Mouse (Mus musculus) spleen, embryonic (tissue): ENCODE results near the gene Selenow.

Source experiments
- CTCF ChIA-PET: fragments of 350-600 bp; sonication (Branson Sonifier 250); formaldehyde crosslinking; loops from one replicate; lab custom pipeline; 2022; lab: Charles Lee

The Selenow gene

GRCm38 (mm10) chr7:15922220-15922773, at the start of gene Selenow:
Gene Selenow (minus strand): TSS chr7:15922402.
- CTCF ChIA-PET = no interaction called here

GRCm38 (mm10) chr7:15969674-15970073, 47.5 kb upstream of the Selenow start:
- CTCF ChIA-PET = no interaction called here

GRCm38 (mm10) chr7:15968322-15968721, 46.1 kb upstream of the Selenow start:
- CTCF ChIA-PET = interaction anchor here (0.7 kb wide), 1 partner anchor 25 kb away, joined by 6 read pairs; no protein-coding TSS in a partner anchor

- CTCF ChIA-PET = interaction anchor here (0.6 to 1.7 kb wide), 2 partner anchors 15 to 40 kb away, joined by 4 to 6 read pairs; no protein-coding TSS in a partner anchor
Measured at GRCm38 (mm10) chr7:15967312-15967711, 45.1 kb upstream of the Selenow start, which contains the start of gene Ehd2. Gene Ehd2 (minus strand): TSS chr7:15967567.

- CTCF ChIA-PET = interaction anchor here (0.6 to 2.3 kb wide), 3 partner anchors 8 to 40 kb away, joined by 6 to 9 read pairs (median 6); no protein-coding TSS in a partner anchor
Measured at GRCm38 (mm10) chr7:15966489-15966888, 44.3 kb upstream of the Selenow start.

- CTCF ChIA-PET = interaction anchor here (0.6 to 2.3 kb wide), 4 partner anchors 11 to 34 kb away, joined by 3 to 9 read pairs (median 3); no protein-coding TSS in a partner anchor
Measured at GRCm38 (mm10) chr7:15963798-15964652, 41.8 kb upstream of the Selenow start.

- CTCF ChIA-PET = interaction anchor here (0.5 to 1.3 kb wide), 3 partner anchors 12 to 325 kb away, joined by 3 to 11 read pairs (median 3); no protein-coding TSS in a partner anchor
Measured at GRCm38 (mm10) chr7:15962311-15963288, 40.4 kb upstream of the Selenow start.

- CTCF ChIA-PET = no interaction called here
Measured at GRCm38 (mm10) chr7:15961798-15962197, 39.6 kb upstream of the Selenow start.

GRCm38 (mm10) chr7:15961239-15961638, 39.0 kb upstream of the Selenow start:
- CTCF ChIA-PET = no interaction called here

GRCm38 (mm10) chr7:15960691-15961090, 38.5 kb upstream of the Selenow start:
- CTCF ChIA-PET = interaction anchor here (0.6 to 1.6 kb wide), 4 partner anchors 13 to 261 kb away, joined by 3 to 5 read pairs (median 4); partner anchors contain the start of gene Dhx34

GRCm38 (mm10) chr7:15956143-15956542, 33.9 kb upstream of the Selenow start:
- CTCF ChIA-PET = no interaction called here

- CTCF ChIA-PET = no interaction called here
Measured at GRCm38 (mm10) chr7:15955509-15955908, 33.3 kb upstream of the Selenow start.

GRCm38 (mm10) chr7:15954978-15955443, 32.8 kb upstream of the Selenow start:
- CTCF ChIA-PET = no interaction called here

GRCm38 (mm10) chr7:15954436-15954835, 32.2 kb upstream of the Selenow start:
- CTCF ChIA-PET = no interaction called here

- CTCF ChIA-PET = interaction anchor here (0.7 kb wide), 1 partner anchor 332 kb away, joined by 3 read pairs; no protein-coding TSS in a partner anchor
Measured at GRCm38 (mm10) chr7:15953307-15954074, 31.3 kb upstream of the Selenow start.

GRCm38 (mm10) chr7:15952416-15952815, 30.2 kb upstream of the Selenow start:
- CTCF ChIA-PET = interaction anchor here (0.9 kb wide), 1 partner anchor 15 kb away, joined by 6 read pairs; the partner anchor contains the start of gene Ehd2

- CTCF ChIA-PET = no interaction called here
Measured at GRCm38 (mm10) chr7:15950008-15950407, 27.8 kb upstream of the Selenow start.

GRCm38 (mm10) chr7:15949216-15949790, 27.1 kb upstream of the Selenow start:
- CTCF ChIA-PET = interaction anchor here (0.6 to 0.7 kb wide), 2 partner anchors 24 to 257 kb away, joined by 5 to 12 read pairs; no protein-coding TSS in a partner anchor

- CTCF ChIA-PET = interaction anchor here (0.6 to 1.1 kb wide), 5 partner anchors 12 to 1109 kb away, joined by 3 to 12 read pairs (median 3); no protein-coding TSS in a partner anchor
Measured at GRCm38 (mm10) chr7:15948381-15948941, 26.3 kb upstream of the Selenow start.
